8 mouse cellular contexts compared by ENCODE assay signal in genomic region chr5:5749772-5750222, GRCm38 (mm10). TPM values are rescaled to one million over a fixed set of nuclear protein-coding genes. Genes with fewer than 3 reads are reported as not detected.
DNase-seq lines count a peak whose midpoint lies in the region; ATAC-seq lines count a peak whose summit lies in the region.

No protein-coding gene starts in this region.

- peak overlapping the region; percentile 77 for H3K4me3 ChIP-seq in heart, embryonic 13.5 days
- peak overlapping the region; percentile 55 for H3K4me3 ChIP-seq in kidney, embryonic 15.5 days (replicated peaks)
- peak overlapping the region; percentile 64 for H3K4me3 ChIP-seq in liver, embryonic 11.5 days (ENCODE audit: low read depth, low read length)
- peak overlapping the region; percentile 54 for H3K4me3 ChIP-seq in neural tube, embryonic 12.5 days

- WGBS in heart, embryonic 13.5 days, result under 1% methylated on average over 13 of the region's 13 CpGs
- under 1% methylated on average over 13 of the region's 13 CpGs for WGBS in kidney, embryonic 15.5 days
- WGBS in liver, embryonic 11.5 days, result under 1% methylated on average over 13 of the region's 13 CpGs
- 2% methylated on average over 13 of the region's 13 CpGs for WGBS in neural tube, embryonic 12.5 days

- no peaks in the 10 kb centered on the region for H3K9me3 ChIP-seq in heart, embryonic 13.5 days
- no peaks in the 10 kb centered on the region for H3K9me3 ChIP-seq in kidney, embryonic 15.5 days (replicated peaks)
- no peaks in the 10 kb centered on the region for H3K9me3 ChIP-seq in liver, embryonic 11.5 days (ENCODE audit: control insufficient read depth, low read length)
- H3K9me3 ChIP-seq in neural tube, embryonic 12.5 days, result no peaks in the 10 kb centered on the region

- H3K36me3 ChIP-seq in heart, embryonic 13.5 days, result no peaks in the 10 kb centered on the region
- H3K36me3 ChIP-seq in kidney, embryonic 15.5 days, result no peaks in the 10 kb centered on the region
- H3K36me3 ChIP-seq in liver, embryonic 11.5 days (ENCODE audit: control insufficient read depth, insufficient read depth, low read length), result no peaks in the 10 kb centered on the region
- H3K36me3 ChIP-seq in neural tube, embryonic 12.5 days, result no peaks in the 10 kb centered on the region

- H3K4me2 ChIP-seq in heart, embryonic 13.5 days, result peak overlapping the region; percentile 93
- H3K4me2 ChIP-seq in kidney, embryonic 15.5 days, result peak overlapping the region; percentile 81
- peak overlapping the region; percentile 88 for H3K4me2 ChIP-seq in liver, embryonic 11.5 days
- peak overlapping the region; percentile 81 for H3K4me2 ChIP-seq in neural tube, embryonic 12.5 days (replicated peaks)

- no peak for ATAC-seq in heart, embryonic 13.5 days (ENCODE audit: extremely low read depth, insufficient number of reproducible peaks, low FRiP score, low TSS enrichment)
- ATAC-seq in kidney, embryonic 15.5 days (replicated peaks; ENCODE audit: low FRiP score), result peak; percentile 76
- peak; percentile 65 for ATAC-seq in liver, embryonic 11.5 days (replicated peaks; ENCODE audit: low FRiP score)
- ATAC-seq in neural tube, embryonic 12.5 days (ENCODE audit: low FRiP score, low read depth), result peak; percentile 79
- no peak for ATAC-seq in monocyte, adult 5-6 weeks (replicated peaks; ENCODE audit: insufficient number of reproducible peaks, low FRiP score, low TSS enrichment, poor library complexity, severe bottlenecking)

- H3K27ac ChIP-seq in heart, embryonic 13.5 days (replicated peaks), result no peak overlapping the region
- no peak overlapping the region for H3K27ac ChIP-seq in kidney, embryonic 15.5 days
- H3K27ac ChIP-seq in liver, embryonic 11.5 days (ENCODE audit: low read depth, low read length), result no peak overlapping the region
- no peak overlapping the region for H3K27ac ChIP-seq in neural tube, embryonic 12.5 days

- peak overlapping the region; percentile 87 for H3K9ac ChIP-seq in heart, embryonic 13.5 days
- H3K9ac ChIP-seq in kidney, embryonic 15.5 days, result peak overlapping the region; percentile 51; the same call in 1 of the 2 replicates
- no peak overlapping the region for H3K9ac ChIP-seq in liver, embryonic 11.5 days (ENCODE audit: low read depth, low read length)
- peak overlapping the region; percentile 49; the same call in 1 of the 2 replicates for H3K9ac ChIP-seq in neural tube, embryonic 12.5 days

- H3K4me1 ChIP-seq in heart, embryonic 13.5 days, result 0 out of 2 replicates have a peak, but pooled peaks cover 3% of the 10 kb centered on the region
- H3K4me1 ChIP-seq in kidney, embryonic 15.5 days, result peaks cover 9% of the 10 kb centered on the region; the same call in 1 of the 2 replicates
- H3K4me1 ChIP-seq in liver, embryonic 11.5 days (replicated peaks; ENCODE audit: control insufficient read depth, insufficient read depth, low read length), result no peaks in the 10 kb centered on the region
- 0 out of 2 replicates have a peak, but pooled peaks cover 3% of the 10 kb centered on the region for H3K4me1 ChIP-seq in neural tube, embryonic 12.5 days

- peaks cover 20% of the 10 kb centered on the region; the same call in 1 of the 2 replicates for H3K27me3 ChIP-seq in heart, embryonic 13.5 days (replicated peaks)
- H3K27me3 ChIP-seq in kidney, embryonic 15.5 days, result peaks cover 25% of the 10 kb centered on the region
- H3K27me3 ChIP-seq in liver, embryonic 11.5 days (replicated peaks; ENCODE audit: control insufficient read depth, insufficient read depth, low read length), result peaks cover 5% of the 10 kb centered on the region; the same call in 1 of the 2 replicates
- H3K27me3 ChIP-seq in neural tube, embryonic 12.5 days (replicated peaks), result peaks cover 3% of the 10 kb centered on the region; the same call in 1 of the 2 replicates

- peak; percentile 35 for DNase-seq in 3134 (ENCODE audit: extremely low read depth, insufficient read length, low spot score)
- peak; percentile 34 for DNase-seq in WW6 (ENCODE audit: low read depth, low spot score)
- peak; percentile 50 for DNase-seq in embryo, embryonic 10 days (ENCODE audit: low spot score)
- peak; percentile 34 for DNase-seq in liver, embryonic 11.5 days (ENCODE audit: low spot score)

RNA-seq across cellular contexts. Expression of gene Steap1, which starts 0.7 kb away (rescaled TPM):
- 2.4 and 2.5 TPM in 2 replicates for polyA plus RNA-seq in heart, embryonic 13.5 days (2015; fragmentation: Nextera tagmentation; extraction: Ambion mirVana)
- polyA plus RNA-seq in kidney, embryonic 15.5 days (2015; fragmentation: Nextera tagmentation; extraction: Ambion mirVana), result 13.7 and 15.9 TPM in 2 replicates
- polyA plus RNA-seq in liver, embryonic 11.5 days (2014; fragmentation: Nextera tagmentation; extraction: Ambion mirVana), result 10.5 and 11.1 TPM in 2 replicates
- polyA plus RNA-seq in neural tube, embryonic 12.5 days (2016; fragmentation: Nextera tagmentation; extraction: Ambion mirVana), result 4.5 and 6.2 TPM in 2 replicates
- total RNA-seq in monocyte, adult 5-6 weeks (2017), result not detected in 3 replicates

RNA-seq across cellular contexts. Expression of gene Steap2, which starts 55.4 kb away (rescaled TPM):
- 2.8 and 2.9 TPM in 2 replicates for polyA plus RNA-seq in heart, embryonic 13.5 days (2015; fragmentation: Nextera tagmentation; extraction: Ambion mirVana)
- 23.5 and 23.9 TPM in 2 replicates for polyA plus RNA-seq in kidney, embryonic 15.5 days (2015; fragmentation: Nextera tagmentation; extraction: Ambion mirVana)
- 11.5 and 11.9 TPM in 2 replicates for polyA plus RNA-seq in liver, embryonic 11.5 days (2014; fragmentation: Nextera tagmentation; extraction: Ambion mirVana)
- polyA plus RNA-seq in neural tube, embryonic 12.5 days (2016; fragmentation: Nextera tagmentation; extraction: Ambion mirVana), result 5.2 and 5.9 TPM in 2 replicates
- total RNA-seq in monocyte, adult 5-6 weeks (2017), result not detected in 3 replicates

Comparison
In these comparisons a context has a peak if more than half of its experiments do, and no peak if none do; other contexts are left out.
1. ATAC-seq: peak in kidney, embryonic 15.5 days (single experiment), liver, embryonic 11.5 days (single experiment) and neural tube, embryonic 12.5 days (single experiment); none in heart, embryonic 13.5 days (single experiment) and monocyte, adult 5-6 weeks (single experiment).
2. Peak in every context shown above with its lines, with median percentiles within 50 percentile points of each other: DNase-seq, H3K4me2 ChIP-seq and H3K4me3 ChIP-seq.